Mouse (Mus musculus) frontal cortex, postnatal 36 days (tissue): ENCODE data around the gene Dmp1.

Experiments used
- DNase-seq, 2 experiments: peaks; one replicate each; pipeline ENCODE4 v3.0.0; 2022; ENCODE audit warnings: low spot score in 2 of 2

The Dmp1 gene

DNA sequence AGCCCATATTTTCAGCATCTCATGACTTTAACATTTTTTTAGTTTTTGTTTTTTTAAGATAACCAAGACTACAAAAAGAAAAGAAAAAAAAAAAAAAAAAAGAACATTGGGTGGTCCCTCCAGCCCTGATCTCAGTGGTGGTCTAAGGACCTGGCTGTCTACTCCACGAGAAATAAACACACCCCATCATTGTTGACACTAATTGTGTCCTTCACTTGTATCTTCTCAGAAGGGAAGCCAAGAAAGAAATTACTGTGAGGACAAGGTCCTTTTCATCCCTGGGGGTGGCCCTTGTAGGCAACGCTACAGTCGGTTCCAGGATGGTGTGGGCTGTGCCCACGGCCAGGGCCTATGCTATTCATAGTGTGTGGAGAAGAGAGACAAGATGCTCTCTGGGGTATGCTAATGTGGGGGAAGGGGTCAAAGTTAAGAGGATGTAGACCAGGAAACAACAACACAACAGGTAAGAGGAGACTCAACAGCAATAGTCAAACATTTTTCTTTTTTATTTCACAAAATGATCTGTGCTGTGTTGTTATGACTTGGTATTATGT is 59.6 kb downstream of the Dmp1 start:
- no peak for DNase-seq

DNA sequence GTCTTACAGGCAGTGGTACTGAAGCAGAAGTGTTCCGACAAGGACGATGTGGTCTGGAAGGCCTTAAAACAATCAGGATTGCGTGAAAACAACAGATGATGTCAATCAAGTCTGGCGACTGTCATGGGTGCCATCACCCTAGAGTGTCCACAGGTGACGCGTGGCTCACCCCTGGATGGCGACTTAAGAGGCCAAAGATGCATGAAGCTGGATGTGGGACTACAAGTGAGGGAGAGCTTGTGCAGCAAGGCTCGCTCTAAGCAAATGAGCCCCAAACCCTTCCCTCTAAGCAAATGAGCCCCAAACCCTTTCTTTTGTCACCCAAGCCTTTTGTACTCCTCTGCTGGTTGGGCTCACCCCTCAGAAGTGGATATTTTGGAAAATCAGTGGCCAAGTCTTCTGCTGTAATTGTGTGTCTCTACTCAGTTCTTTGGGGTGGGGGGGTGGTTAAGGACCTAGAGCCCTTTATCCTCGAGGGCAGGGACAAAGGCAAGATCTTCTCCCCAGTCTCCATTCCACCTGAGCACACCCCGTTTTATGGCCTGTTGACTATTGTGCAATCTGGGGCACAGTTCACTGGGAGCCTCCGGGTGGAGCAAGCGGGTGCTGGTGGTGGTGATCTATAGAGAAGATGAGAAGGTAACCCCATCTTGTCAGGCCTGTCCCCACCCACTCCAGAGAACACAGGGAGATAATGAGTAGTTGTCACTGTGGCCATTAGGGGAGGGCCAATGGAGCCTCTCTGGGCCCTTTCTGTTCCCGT is 60.8 kb downstream of the Dmp1 start:
- DNase-seq, result no peak
